Mouse (Mus musculus): ENCODE data around the gene Dbi. TPM values are rescaled to one million over a fixed set of nuclear protein-coding genes. Genes with fewer than 3 reads are reported as not detected.

Dbi gene
- polyA plus RNA-seq, 1 experiment from 2014 or later: 2,342 TPM

DNA sequence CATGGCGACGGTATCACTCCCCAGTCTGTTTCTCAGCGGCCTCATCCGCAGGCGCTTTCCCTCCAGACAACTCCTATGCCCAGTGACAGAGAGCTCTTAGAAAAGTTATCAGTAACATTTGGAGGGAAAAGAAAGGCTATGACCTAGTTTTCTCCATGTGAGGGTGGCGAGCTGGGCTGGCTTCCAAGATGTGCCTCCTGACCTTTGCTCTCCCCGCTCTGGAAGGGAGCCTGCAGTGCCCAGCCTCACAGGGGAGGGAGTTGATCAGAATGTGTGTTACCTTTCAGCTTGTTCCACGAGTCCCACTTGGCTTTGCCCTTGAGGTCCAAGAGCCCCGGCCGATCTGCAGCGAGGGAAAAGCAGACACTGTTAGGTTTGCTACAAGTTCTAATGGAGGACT, 4.8 kb downstream of the Dbi start:
- Histone ChIP-seq H3K36me3 (replicated peaks; ENCODE audit: insufficient read depth, low read length) (peaks cover 61% of the 10 kb centered on the region), H3K27ac (ENCODE audit: low read depth) (peak overlapping the region; percentile 75)

DNA sequence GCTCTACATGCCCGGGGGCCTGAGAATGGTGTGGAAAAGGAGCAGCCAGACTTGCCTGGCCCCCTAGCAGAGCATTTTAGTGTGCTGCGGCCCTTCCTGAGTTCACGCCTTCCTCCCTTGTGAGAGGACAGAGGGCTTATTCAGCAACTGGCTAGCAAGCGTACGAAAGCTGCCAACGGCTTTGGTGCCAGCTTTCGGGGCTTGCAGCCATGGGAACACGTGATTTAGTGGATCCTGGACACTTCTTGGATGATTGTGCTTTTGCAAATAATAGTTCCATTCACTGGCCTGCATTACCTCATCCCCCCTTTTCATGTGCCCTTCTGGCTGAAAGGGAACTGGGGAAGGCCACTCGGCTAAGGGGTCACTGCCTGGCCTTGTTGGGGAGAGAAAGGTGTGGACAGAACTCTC, 5.2 kb downstream of the Dbi start:
- TF ChIP-seq CTCF (IDR thresholded peaks at IDR 0.05; ENCODE audit: low read depth) (no peak), EP300 (IDR thresholded peaks at IDR 0.05; ENCODE audit: low read depth) (no peak)
- Histone ChIP-seq H3K27ac (ENCODE audit: low read depth) (peak overlapping the region; percentile 75), H3K27me3 (ENCODE audit: insufficient read depth, low read length) (no peaks in the 10 kb centered on the region), H3K4me1 (ENCODE audit: insufficient read depth) (peaks cover 9% of the 10 kb centered on the region; the same call in 1 of the 2 replicates), H3K4me2 (ENCODE audit: low read depth, low read length) (no peak overlapping the region), H3K9me3 (ENCODE audit: low read length) (no peaks in the 10 kb centered on the region), H3K36me3 (replicated peaks; ENCODE audit: insufficient read depth, low read length) (peaks cover 61% of the 10 kb centered on the region), H3K9ac (replicated peaks) (no peak overlapping the region), H3K4me3 (ENCODE audit: low read depth, low read length) (no peak overlapping the region)
- WGBS (ENCODE audit: insufficient replicate concordance): 78% methylated on average over 9 of the region's 9 CpGs
- ATAC-seq (peak; percentile 13; the same call in 1 of the 2 replicates), DNase-seq (no peak)

More for the DNA sequence above, 4.8 kb downstream of the Dbi start:
- Histone ChIP-seq H3K27me3 (ENCODE audit: insufficient read depth, low read length) (no peaks in the 10 kb centered on the region), H3K9ac (replicated peaks) (no peak overlapping the region), H3K9me3 (ENCODE audit: low read length) (no peaks in the 10 kb centered on the region), H3K4me2 (ENCODE audit: low read depth, low read length) (peak overlapping the region; percentile 96; the same call in 1 of the 2 replicates), H3K4me3 (ENCODE audit: low read depth, low read length) (no peak overlapping the region), H3K4me1 (ENCODE audit: insufficient read depth) (peaks cover 9% of the 10 kb centered on the region; the same call in 1 of the 2 replicates)
- 63% methylated on average over 11 of the region's 11 CpGs for WGBS (ENCODE audit: insufficient replicate concordance)
- DNase-seq (peak; percentile 77), ATAC-seq (peak; percentile 16; the same call in 1 of the 2 replicates)
- TF ChIP-seq CTCF (IDR thresholded peaks at IDR 0.05; ENCODE audit: low read depth): no peak
- no peak for TF ChIP-seq EP300 (IDR thresholded peaks at IDR 0.05; ENCODE audit: low read depth)

DNA sequence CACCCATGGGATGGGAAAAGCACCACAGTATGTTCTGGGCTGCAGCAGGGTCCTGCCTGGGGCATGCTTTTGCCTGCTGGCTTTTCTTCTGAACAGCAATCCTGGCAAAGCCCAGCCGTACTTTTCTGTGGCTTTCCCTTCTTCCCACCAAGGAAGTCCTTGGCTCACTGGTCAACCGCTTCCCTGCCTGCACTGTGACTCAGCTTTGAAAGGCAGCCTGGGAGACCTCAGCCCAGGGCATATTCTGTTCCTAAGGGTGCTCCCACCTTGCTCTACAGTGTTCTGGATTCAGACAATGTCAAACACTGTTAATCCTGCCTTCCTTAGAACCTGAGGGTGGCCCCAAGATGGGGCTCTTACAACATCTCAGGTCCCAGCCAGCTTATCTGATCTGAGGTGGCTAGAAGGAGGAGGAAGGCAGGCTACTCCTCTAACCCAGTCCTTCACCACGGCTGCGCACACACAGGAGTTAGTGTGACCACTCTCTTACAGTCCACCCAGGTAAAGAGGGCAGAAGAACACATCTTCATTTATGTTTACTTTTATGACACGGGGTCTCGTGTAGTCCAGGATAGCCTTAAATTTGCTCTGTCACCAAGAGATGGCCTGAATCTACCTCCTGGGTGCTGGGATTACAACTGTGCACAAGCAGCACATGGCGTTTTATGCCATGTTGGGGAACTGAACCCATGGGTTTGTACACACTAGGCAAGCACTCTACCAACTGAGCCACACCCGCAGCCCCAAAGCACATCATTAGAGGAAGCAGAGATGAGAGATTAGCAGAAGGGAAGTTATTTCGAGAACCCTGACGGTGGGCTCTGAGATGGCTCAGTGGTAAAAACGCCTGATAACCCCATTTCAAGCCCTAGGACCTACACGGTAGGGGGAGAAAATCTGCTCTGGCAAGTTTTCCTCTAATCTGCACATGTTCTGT, 8.4 kb downstream of the Dbi start:
- no peak for DNase-seq
- H3K36me3 ChIP-seq (replicated peaks; ENCODE audit: insufficient read depth, low read length): peaks cover 48% of the 10 kb centered on the region
- H3K27ac ChIP-seq (ENCODE audit: low read depth): 0 out of 2 replicates have a peak overlapping the region, but pooled peaks have one; percentile 16
- WGBS (ENCODE audit: insufficient replicate concordance): 50% methylated on average over 12 of the region's 12 CpGs
- TF ChIP-seq CTCF (IDR thresholded peaks at IDR 0.05; ENCODE audit: low read depth): no peak
- TF ChIP-seq EP300 (IDR thresholded peaks at IDR 0.05; ENCODE audit: low read depth): no peak
- H3K27me3 ChIP-seq (ENCODE audit: insufficient read depth, low read length): no peaks in the 10 kb centered on the region
- no peak for ATAC-seq
- no peak overlapping the region for H3K9ac ChIP-seq (replicated peaks)
- H3K4me2 ChIP-seq (ENCODE audit: low read depth, low read length): no peak overlapping the region
- H3K4me3 ChIP-seq (ENCODE audit: low read depth, low read length): no peak overlapping the region
- H3K4me1 ChIP-seq (ENCODE audit: insufficient read depth): 0 out of 2 replicates have a peak, but pooled peaks cover 4% of the 10 kb centered on the region
- no peaks in the 10 kb centered on the region for H3K9me3 ChIP-seq (ENCODE audit: low read length)

DNA sequence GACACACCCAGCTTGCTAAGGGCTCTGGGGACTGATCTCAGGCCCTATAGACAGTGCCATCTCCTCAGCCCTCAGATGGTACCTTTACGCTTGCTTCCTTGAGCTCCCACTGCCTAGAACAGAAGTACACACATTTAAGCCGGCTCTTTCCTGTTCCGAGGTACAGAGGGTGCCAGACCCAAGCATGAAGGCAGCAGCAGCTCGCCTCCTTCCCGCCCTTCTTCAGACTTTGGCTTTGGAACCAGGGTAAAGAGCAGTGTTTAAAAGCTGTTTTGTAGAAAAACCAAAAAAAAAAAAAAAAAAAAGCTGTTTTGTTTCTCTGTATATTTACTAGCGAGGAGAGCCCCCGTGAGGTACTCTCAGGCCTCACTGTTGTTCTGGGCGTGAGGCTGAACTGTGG, 9.1 kb downstream of the Dbi start:
- ATAC-seq (no peak), DNase-seq (no peak)
- Histone ChIP-seq H3K9me3 (ENCODE audit: low read length) (no peaks in the 10 kb centered on the region), H3K4me2 (ENCODE audit: low read depth, low read length) (no peak overlapping the region), H3K27me3 (ENCODE audit: insufficient read depth, low read length) (no peaks in the 10 kb centered on the region), H3K4me3 (ENCODE audit: low read depth, low read length) (no peak overlapping the region), H3K36me3 (replicated peaks; ENCODE audit: insufficient read depth, low read length) (peaks cover 41% of the 10 kb centered on the region), H3K4me1 (ENCODE audit: insufficient read depth) (0 out of 2 replicates have a peak, but pooled peaks cover 4% of the 10 kb centered on the region), H3K9ac (replicated peaks) (no peak overlapping the region), H3K27ac (ENCODE audit: low read depth) (0 out of 2 replicates have a peak overlapping the region, but pooled peaks have one; percentile 16)
- 83% methylated on average over 8 of the region's 8 CpGs for WGBS (ENCODE audit: insufficient replicate concordance)
- TF ChIP-seq EP300 (IDR thresholded peaks at IDR 0.05; ENCODE audit: low read depth): no peak
- TF ChIP-seq CTCF (IDR thresholded peaks at IDR 0.05; ENCODE audit: low read depth): no peak

DNA sequence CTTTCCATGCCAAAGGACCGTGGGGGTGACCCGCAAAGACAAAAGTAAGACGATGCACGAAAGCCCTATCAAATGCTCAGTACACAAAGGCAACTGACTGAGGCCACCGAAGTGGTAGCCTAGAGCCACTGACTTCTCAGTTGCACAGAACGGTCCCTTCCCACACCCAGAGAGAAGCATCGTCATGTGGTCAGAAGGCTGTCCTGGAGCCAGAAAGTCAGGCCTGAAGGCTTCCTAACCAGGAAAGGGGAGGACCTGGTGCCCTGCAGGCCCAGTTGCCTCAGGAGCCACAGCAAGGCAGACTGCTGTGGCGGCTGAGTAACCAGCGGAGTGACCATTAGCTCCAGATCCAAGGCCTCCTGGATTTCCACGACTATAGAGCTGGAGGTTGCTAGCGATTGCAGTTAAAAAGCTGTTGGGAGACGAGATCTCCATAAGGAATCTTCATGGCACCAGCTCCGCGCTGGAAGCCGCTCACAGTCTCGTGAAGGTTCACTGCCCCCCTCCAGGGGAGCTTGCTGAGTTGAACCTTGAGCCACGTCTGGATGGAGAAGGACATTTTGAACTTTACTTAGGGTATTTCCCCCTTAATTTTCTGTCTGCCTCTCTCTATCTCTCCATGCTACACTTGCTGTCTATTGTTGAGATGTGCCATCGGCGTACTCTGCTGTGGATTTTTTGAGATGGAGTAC, 11.0 kb downstream of the Dbi start:
- no peak overlapping the region for H3K9ac ChIP-seq (replicated peaks)
- DNase-seq (no peak), ATAC-seq (no peak)
- H3K4me1 ChIP-seq (ENCODE audit: insufficient read depth): no peaks in the 10 kb centered on the region
- no peaks in the 10 kb centered on the region for H3K27me3 ChIP-seq (ENCODE audit: insufficient read depth, low read length)
- H3K27ac ChIP-seq (ENCODE audit: low read depth): no peak overlapping the region
- no peak for TF ChIP-seq EP300 (IDR thresholded peaks at IDR 0.05; ENCODE audit: low read depth)
- TF ChIP-seq CTCF (IDR thresholded peaks at IDR 0.05; ENCODE audit: low read depth): no peak
- no peak overlapping the region for H3K4me2 ChIP-seq (ENCODE audit: low read depth, low read length)
- H3K4me3 ChIP-seq (ENCODE audit: low read depth, low read length): no peak overlapping the region
- peaks cover 26% of the 10 kb centered on the region for H3K36me3 ChIP-seq (replicated peaks; ENCODE audit: insufficient read depth, low read length)
- WGBS (ENCODE audit: insufficient replicate concordance): 80% methylated on average over 19 of the region's 19 CpGs
- H3K9me3 ChIP-seq (ENCODE audit: low read length): no peaks in the 10 kb centered on the region

DNA sequence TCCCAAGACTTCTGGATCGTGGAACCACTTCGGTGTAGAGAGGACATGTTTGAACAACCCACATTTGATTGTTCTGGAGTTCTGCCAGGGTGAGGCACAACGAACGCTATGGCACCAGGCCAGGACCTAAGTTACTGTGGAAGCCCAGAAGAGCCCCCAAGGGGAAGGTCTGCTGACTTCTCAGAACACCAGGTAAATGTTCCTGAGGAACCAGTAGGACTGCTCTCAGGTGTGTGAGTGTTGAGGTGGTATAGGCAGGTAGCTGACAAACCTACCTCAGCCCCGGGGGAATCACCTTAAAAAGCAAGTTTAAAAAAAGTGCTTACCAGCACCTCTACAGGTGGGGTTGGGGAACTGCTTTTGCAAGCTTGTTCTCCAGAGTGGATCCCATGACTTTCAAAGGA, 15.3 kb downstream of the Dbi start:
- no peak overlapping the region for H3K9ac ChIP-seq (replicated peaks)
- H3K27me3 ChIP-seq (ENCODE audit: insufficient read depth, low read length): no peaks in the 10 kb centered on the region
- ATAC-seq (peak; percentile 80), DNase-seq (peak; percentile 66)
- TF ChIP-seq CTCF (IDR thresholded peaks at IDR 0.05; ENCODE audit: low read depth) (peak; percentile 47), EP300 (IDR thresholded peaks at IDR 0.05; ENCODE audit: low read depth) (no peak)
- H3K4me3 ChIP-seq (ENCODE audit: low read depth, low read length): no peak overlapping the region
- H3K4me2 ChIP-seq (ENCODE audit: low read depth, low read length): no peak overlapping the region; the same call in 1 of the 2 replicates
- H3K4me1 ChIP-seq (ENCODE audit: insufficient read depth): peaks cover 3% of the 10 kb centered on the region; the same call in 1 of the 2 replicates
- 48% methylated on average over 5 of the region's 5 CpGs for WGBS (ENCODE audit: insufficient replicate concordance)
- H3K9me3 ChIP-seq (ENCODE audit: low read length): no peaks in the 10 kb centered on the region
- no peaks in the 10 kb centered on the region for H3K36me3 ChIP-seq (replicated peaks; ENCODE audit: insufficient read depth, low read length)
- no peak overlapping the region for H3K27ac ChIP-seq (ENCODE audit: low read depth)
